Mouse (Mus musculus): ENCODE data around the gene Gaa.

DNA sequence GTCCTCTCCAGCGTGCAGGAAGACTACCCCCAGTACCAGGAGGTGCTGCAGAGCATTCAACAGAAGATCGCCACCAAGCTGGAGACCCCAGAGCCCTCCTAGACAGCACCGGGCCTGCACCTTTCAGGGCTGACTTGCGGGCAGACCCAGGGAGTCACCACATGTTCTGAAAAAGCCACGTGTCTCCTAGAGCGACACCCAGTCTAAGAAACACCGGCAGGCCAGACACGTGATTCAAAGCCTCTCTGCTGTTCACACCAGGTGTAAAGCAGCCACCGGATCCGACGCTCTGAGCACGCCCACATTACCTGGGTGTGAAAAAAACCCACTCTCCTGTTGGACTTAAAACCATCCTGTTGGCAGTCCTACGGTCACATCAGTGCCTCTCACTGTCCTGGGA lies 3.3 kb upstream of the Gaa start:
- TF ChIP-seq GATA1 (IDR thresholded peaks at IDR 0.05; ENCODE audit: low read length) (no peak), TAL1 (IDR thresholded peaks at IDR 0.05; ENCODE audit: low read length) (no peak)

Measured in erythroblast, embryonic 14.5 days (primary cell).